Mouse (Mus musculus): Measurements from ENCODE around the gene Znfx1.

Gene Znfx1

GRCm38 (mm10) chr2:167062965-167063880 is at the start of gene Znfx1:
TSS of gene Znfx1 (minus strand) at chr2:167063015.
- DNase-seq (ENCODE audit: low spot score), result peak; percentile 97

- no peak for DNase-seq (ENCODE audit: low spot score)
These were observed 49.4 kb upstream of the Znfx1 start for GRCm38 (mm10) chr2:167112259-167112658.

- DNase-seq (ENCODE audit: low spot score), result no peak
These were observed 46.7 kb upstream of the Znfx1 start for GRCm38 (mm10) chr2:167109506-167109905.

- DNase-seq (ENCODE audit: low spot score), result no peak
These were observed 40.7 kb upstream of the Znfx1 start for GRCm38 (mm10) chr2:167103546-167103945.

GRCm38 (mm10) chr2:167101743-167102441 is 39.1 kb upstream of the Znfx1 start:
- DNase-seq (ENCODE audit: low spot score), result no peak

- DNase-seq (ENCODE audit: low spot score), result no peak
These were observed 31.9 kb upstream of the Znfx1 start for GRCm38 (mm10) chr2:167094688-167095087.

GRCm38 (mm10) chr2:167093171-167093900 is 30.5 kb upstream of the Znfx1 start:
- DNase-seq (ENCODE audit: low spot score), result no peak

- DNase-seq (ENCODE audit: low spot score), result no peak
These were observed 27.5 kb upstream of the Znfx1 start for GRCm38 (mm10) chr2:167090271-167090670.

GRCm38 (mm10) chr2:167086836-167087235 is 24.0 kb upstream of the Znfx1 start:
- no peak for DNase-seq (ENCODE audit: low spot score)

GRCm38 (mm10) chr2:167086092-167086491 is 23.3 kb upstream of the Znfx1 start:
- DNase-seq (ENCODE audit: low spot score), result no peak

GRCm38 (mm10) chr2:167081639-167082038 is 18.8 kb upstream of the Znfx1 start:
- DNase-seq (ENCODE audit: low spot score), result no peak

GRCm38 (mm10) chr2:167081135-167081534 is 18.3 kb upstream of the Znfx1 start:
- no peak for DNase-seq (ENCODE audit: low spot score)

- DNase-seq (ENCODE audit: low spot score), result no peak
These were observed 17.6 kb upstream of the Znfx1 start for GRCm38 (mm10) chr2:167080387-167080786.

- DNase-seq (ENCODE audit: low spot score), result peak; percentile 70
These were observed 16.9 kb upstream of the Znfx1 start for GRCm38 (mm10) chr2:167079535-167080257.

- peak; percentile 31 for DNase-seq (ENCODE audit: low spot score)
These were observed 16.2 kb upstream of the Znfx1 start for GRCm38 (mm10) chr2:167078931-167079495.

- no peak for DNase-seq (ENCODE audit: low spot score)
These were observed 15.7 kb upstream of the Znfx1 start for GRCm38 (mm10) chr2:167078486-167078885.

GRCm38 (mm10) chr2:167077199-167077962 is 14.6 kb upstream of the Znfx1 start:
- no peak for DNase-seq (ENCODE audit: low spot score)

- DNase-seq (ENCODE audit: low spot score), result no peak
These were observed 13.9 kb upstream of the Znfx1 start for GRCm38 (mm10) chr2:167076759-167077158.

GRCm38 (mm10) chr2:167076352-167076751 is 13.5 kb upstream of the Znfx1 start:
- DNase-seq (ENCODE audit: low spot score), result no peak

- DNase-seq (ENCODE audit: low spot score), result no peak
These were observed 11.8 kb upstream of the Znfx1 start for GRCm38 (mm10) chr2:167074587-167074986.

Measured in layer of hippocampus, adult 11-12 months (tissue).